Mouse (Mus musculus): ENCODE measurements around the gene Fam208b. TPM values are rescaled to one million over a fixed set of nuclear protein-coding genes. Genes with fewer than 3 reads are reported as not detected.

Gene Fam208b
- polyA plus RNA-seq, 1 experiment from 2014 or later: 15.6 TPM

Other genes with a start within 250 kb of the Fam208b start
- gene Gdi2, start 73.0 kb downstream of the Fam208b start, polyA plus RNA-seq (2015; fragmentation: Nextera tagmentation; extraction: Ambion mirVana): 394 and 409 TPM in 2 replicates
- 16.9 and 21.0 TPM in 2 replicates for gene Asb13, start 22.9 kb upstream of the Fam208b start, polyA plus RNA-seq (2015; fragmentation: Nextera tagmentation; extraction: Ambion mirVana)
- gene Calml3, start 193.2 kb upstream of the Fam208b start, polyA plus RNA-seq (2015; fragmentation: Nextera tagmentation; extraction: Ambion mirVana): not detected in 2 replicates
- not detected in 2 replicates for gene Calm4, start 226.6 kb upstream of the Fam208b start, polyA plus RNA-seq (2015; fragmentation: Nextera tagmentation; extraction: Ambion mirVana)
- gene Calm5, start 243.1 kb upstream of the Fam208b start, polyA plus RNA-seq (2015; fragmentation: Nextera tagmentation; extraction: Ambion mirVana): not detected in 2 replicates

Measured in midbrain, embryonic 16.5 days (tissue).